Mouse (Mus musculus) A20 (cell line): ENCODE results near the gene Nrp1.

Source experiments
- DNase-seq: peaks from one replicate; pipeline ENCODE4 v3.0.0-alpha.2; 2011; ENCODE audit warnings: low read depth, low spot score

Gene Nrp1

GRCm38 (mm10) chr8:128358406-128358755 is at the start of gene Nrp1:
Gene Nrp1, plus strand, starts transcription at chr8:128358604.
- DNase-seq: no peak

DNA sequence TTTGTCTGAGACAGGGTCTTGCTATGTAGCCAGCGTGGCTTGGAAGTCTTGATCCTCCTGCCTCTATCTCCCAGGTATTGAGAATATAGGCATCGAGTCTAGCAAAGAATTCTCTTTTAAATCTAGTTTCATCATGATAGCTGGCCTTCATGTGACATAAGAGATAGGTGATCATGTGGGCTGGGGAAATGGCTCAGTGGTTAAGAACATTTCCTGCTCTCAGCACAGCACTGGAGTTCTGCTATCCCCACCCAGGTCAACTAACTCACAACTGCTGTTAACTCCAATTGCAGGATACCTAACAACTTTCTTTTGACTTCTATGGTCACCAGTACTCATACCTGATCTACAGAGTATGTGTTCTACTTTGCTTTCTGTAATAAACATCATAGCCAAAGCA is 37.6 kb upstream of the Nrp1 start:
- no peak for DNase-seq

- DNase-seq: no peak
Observed at GRCm38 (mm10) chr8:128327281-128327680, 31.1 kb upstream of the Nrp1 start.

- DNase-seq: no peak
Observed at GRCm38 (mm10) chr8:128327922-128328321, 30.5 kb upstream of the Nrp1 start.

- no peak for DNase-seq
Observed at GRCm38 (mm10) chr8:128329502-128329901, 28.9 kb upstream of the Nrp1 start.

DNA sequence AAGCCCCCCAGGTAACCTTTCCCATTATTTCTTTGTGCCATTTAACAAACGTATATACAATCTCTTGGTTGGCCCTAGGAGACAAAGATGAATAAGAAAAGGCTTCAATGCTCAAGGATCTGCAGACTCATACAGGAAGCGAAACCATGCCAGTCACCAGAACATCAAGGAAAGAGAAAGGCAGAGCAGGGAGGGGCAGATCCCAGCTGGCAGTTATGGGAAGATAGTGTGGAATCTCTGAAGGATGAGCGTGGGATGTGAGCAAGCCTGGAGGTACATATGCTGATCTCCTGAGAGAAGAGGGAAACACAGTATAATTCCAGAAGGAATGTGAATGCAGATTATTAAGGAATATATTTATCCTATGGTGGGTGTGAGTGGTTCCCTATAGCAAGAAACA is 22.4 kb upstream of the Nrp1 start:
- no peak for DNase-seq

DNA sequence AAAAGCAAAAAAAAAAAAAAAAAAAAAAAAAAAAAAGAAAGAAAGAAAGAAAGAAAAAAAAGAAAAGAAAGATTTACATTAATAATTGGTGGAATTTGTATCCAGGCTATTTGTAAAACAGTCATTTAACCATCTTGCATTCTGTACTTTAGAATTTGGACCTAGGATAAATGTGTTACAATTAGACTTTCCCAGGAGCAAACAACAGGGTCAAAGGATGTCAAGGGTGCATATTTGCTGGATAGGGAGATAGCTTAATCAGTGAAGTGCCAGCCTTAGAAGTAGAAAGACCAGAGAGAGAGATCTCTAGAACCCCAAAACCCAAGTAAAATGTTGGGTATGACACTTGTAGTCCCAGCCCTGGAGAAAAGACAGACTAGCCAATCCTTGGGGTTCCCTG is 19.5 kb upstream of the Nrp1 start:
- DNase-seq: no peak

DNA sequence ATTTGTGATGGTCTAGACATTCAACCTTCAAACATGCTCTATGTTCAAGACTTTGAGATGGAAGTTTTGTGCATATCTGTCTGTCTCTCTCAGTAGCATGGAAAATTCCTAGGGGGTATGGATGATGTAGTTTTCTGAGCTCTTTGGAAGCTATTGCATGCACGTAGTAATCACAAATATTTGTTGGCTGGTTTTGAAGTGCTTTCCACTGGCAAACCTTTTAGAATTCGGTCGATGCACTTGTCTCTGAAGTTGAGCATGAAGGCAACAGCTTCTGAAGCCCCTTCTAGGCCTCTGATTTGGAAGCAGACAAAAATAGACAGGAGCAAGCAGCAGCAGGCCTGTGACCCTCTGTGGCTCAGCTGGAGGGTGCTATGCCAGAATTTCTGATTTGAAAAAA is 18.9 kb upstream of the Nrp1 start:
- no peak for DNase-seq

- DNase-seq: no peak
Observed at GRCm38 (mm10) chr8:128350405-128350804, 8.0 kb upstream of the Nrp1 start.

DNA sequence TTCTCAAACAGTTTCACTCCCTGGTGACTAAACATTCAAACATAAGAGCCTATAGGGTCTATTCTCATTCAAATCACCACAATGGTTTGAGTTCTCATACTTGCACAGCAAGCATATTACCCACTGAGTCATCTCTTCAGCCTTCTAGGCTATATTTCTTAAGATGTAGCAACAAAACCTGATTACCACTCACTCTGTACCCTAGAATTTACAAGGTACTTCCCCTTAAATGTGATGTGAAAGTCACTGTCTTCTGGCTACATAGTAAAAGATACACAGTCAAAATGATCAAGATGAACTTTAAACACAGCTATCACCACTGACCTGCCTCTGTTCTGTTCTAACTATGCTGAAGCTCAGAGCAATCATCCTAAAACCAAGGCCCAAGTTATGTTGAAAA is 7.2 kb upstream of the Nrp1 start:
- DNase-seq: no peak

- DNase-seq: no peak
Observed at GRCm38 (mm10) chr8:128352821-128353220, 5.6 kb upstream of the Nrp1 start.

DNA sequence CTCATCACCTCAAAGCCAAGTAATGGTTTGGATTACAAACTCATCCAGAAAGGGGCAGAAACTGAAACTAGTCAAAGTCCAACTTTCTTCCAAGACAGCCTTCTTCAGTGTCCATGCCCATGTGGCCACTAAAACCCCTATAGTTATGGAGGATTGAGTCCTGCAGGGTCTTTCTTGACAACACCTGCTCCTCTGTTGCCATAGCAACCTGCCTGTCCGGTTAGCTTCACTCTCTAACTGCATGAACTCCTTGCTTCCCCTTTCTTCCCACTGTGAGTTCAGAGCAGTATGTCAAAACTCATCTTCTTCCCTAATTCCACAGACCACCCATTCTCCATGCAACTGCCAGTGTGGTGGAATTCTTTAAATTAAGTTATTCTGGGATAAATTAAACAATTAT is 4.4 kb upstream of the Nrp1 start:
- DNase-seq: no peak

DNA sequence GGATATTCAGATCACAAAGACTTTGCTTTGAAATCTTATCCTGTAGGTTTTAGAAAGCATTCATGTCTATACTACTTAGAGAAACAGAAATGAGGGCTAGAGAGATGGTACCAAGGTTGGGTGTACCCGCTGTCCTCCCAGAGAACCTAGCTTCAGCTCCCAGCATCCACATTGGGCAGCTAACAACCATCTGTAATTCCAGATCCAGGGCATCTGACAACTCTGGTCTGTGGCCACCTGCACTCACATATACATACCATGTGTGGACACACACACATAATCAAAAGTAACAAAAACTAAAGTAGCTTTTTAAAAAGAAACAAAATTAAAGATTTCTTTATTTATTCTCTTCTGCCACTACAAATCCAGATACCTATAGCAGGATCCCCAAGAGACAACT is 3.3 kb upstream of the Nrp1 start:
- no peak for DNase-seq

DNA sequence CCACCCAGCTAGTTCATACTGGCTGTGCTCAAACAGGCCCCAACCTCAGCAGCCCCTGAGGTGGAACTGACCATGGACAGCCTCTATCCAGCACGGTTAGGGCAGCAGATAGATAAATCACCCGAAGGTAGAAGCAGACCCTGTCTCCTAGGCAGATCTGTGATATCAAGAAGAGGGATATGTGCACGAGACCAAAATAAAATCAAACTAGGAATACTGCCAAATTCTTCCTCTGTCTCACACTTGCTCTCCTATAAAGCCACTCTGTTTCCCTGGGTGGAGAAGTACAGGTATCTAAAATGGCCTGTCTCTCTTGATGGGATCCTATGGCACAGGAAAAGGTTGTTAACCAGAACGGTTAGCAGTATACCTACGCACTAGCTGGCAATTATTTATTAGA is 2.2 kb upstream of the Nrp1 start:
- DNase-seq: no peak

DNA sequence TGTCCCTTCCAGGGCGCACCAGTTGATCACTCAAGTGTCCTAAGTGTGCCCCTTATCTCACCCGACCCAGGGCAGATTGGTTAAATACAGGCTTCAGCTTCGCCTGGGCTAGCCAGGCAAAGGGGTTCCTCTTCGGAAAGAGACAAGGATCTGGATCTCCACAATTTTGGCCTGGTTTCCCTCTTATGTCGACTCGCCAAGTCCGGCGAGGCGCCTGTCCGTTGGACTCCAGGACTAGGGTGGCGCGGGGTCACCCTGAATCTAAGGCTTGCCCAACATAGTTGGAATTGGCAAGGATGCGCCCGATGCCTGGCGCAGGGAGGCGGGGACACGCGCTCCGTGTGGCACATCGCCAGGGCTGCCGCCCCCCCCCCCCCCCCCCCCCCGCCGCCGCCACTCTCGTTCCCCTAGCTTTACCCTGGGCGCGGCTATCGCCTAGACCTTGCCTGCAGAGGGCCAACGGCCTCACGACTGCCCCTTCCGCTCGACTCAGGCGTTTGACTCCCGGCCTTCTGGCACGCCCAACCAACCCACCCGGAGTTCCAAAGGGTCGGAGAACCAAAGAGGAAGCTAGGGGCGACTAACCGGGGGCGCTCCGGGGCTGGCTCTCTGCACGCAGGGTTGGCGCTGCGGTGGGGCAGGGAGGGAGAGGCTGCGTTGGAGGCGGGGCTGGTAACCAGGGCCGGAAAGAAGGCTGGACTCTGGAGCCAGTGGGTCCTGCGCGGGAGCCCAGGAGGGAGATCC is 1.4 kb upstream of the Nrp1 start:
- no peak for DNase-seq

DNA sequence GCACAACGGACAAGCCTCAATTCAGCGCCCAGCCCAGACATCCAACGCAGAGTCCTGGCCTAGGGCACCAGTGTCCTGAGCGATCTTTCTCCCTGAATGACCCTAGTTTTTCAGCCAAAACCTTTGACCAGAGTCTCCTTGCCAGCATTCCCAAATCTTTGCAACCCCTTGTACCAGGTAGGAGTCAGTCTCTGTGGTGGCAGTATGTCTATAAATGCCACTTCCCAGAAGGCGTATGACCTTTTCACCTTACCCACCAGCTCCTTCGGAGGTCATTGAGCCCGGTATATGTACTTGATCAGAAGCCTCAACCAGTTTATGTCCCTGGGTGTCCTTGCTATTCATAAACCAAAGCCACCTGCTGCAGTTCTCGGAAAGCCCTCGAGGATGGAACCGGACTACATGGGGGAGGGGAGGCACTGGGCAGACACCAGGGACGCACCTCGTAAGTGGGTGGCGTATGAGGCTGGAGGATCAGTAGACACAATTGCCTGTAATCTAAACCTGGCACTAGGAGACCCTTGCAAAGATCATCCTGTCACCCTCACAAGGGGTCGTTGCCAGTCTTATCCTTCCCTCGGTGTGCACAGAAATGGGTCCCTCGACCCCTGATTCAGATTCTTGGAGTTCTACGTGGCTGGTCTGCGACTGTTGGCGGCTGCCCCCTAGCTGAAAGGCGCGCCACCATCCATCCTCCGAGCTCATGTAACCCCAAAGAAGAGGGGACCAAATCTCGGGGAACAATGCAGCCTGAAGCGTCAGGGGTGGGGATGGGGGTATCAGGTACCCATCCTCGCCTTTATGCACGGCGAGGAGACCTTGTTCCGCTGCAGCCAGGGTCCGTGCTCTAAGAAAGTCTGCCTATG is 631 bp upstream of the Nrp1 start:
- DNase-seq: no peak

DNA sequence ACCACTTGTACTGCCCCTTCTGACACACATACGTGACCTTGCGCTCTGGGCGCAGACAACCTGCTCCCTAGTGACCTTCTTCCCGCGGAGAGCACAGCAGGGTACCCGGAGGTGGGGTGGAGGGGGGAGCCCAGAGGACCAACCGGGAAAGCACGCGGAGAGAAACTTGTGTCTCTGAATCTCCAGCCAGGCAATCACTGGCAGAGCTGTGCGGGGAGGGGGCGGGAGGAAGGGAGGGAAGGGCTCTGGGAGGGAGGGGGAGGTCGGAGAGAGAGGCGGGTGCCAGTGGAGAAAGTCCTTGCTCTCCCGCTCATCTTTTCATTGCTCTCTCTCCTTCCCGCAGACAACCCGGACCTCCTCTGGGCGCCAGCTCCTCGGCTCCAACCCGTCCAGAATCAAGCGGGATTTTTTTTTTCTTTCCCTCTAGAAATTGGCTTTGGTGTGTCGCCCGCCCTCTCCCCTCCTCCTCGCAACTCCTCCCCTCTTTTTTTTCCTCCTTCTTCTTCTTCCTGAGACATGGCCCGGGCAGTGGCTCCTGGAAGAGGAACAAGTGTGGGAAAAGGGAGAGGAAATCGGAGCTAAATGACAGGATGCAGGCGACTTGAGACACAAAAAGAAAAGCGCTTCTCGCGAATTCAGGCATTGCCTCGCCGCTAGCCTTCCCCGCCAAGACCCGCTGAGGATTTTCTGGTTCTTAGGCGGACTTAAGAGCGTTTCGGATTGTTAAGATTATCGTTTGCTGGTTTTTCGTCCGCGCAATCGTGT is 534 bp downstream of the Nrp1 start:
- no peak for DNase-seq

GRCm38 (mm10) chr8:128359521-128360318 is 1.3 kb downstream of the Nrp1 start:
- DNase-seq: no peak

DNA sequence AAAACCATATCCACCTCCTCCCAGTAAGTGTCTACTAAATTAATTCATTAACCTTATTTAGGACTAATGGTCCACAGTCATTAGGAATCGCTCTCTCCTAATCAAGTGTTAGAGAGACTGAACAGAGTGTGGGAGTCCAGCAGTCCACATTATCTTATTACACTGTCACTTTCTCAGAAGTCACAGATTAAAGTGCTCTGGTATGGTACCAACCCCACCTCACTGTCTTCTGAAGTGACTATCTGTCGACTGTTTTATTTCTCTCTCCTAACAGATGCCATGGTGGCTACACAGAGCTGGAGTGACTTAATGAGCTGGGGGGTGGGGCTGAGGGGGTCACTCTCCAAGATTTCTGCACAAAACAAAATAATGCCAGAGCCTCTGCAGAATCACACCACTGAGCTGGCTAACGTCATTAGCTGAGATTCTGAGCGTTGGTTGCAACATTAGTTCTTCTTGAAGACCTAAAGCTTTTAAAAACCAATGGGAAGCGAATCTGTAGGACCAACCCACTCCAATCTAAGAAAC is 3.0 kb downstream of the Nrp1 start:
- no peak for DNase-seq

DNA sequence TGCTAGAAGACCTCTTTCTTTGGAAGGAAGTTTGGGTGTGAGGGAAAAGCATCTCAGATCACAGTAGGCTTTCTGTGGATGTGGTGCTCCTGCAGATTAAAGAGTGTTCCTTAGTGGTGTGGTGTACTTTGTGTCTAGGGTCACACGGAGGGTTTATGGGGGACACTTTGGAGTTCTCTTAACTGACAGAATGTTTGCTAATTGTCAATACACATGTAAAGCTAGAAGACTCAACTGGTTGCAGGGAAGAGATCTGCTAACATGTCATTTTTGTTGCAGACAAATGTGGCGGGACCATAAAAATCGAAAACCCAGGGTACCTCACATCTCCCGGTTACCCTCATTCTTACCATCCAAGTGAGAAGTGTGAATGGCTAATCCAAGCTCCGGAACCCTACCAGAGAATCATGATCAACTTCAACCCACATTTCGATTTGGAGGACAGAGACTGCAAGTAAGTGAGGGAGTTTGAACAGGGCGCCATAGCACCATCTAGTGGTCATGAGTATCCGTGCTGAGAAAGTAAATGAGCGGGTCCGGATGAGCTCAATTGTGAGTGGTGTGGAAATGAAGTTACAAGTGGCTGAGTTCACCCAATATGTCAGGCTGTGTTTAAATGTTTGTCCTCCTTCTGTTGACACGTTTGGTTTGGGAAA is 4.7 kb downstream of the Nrp1 start:
- peak; percentile 57 for DNase-seq

DNA sequence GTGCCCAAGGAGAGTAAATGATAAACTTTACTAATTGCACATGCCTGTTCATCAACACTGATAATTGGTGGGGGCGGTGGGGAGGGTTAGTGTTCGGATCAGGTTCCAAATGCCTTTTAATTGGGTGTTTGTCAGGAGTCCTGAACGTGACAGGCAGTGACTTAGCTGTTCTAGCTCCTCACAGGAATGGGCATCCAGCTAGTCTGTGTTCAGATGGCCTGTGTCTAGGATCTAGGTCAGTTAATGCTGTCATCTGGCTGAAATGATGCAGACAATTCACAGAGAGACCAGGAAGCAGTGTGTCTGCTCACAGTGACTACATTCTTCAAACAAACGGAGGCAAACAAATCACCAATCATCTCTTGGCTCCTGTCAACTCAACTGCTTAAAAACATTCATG is 12.1 kb downstream of the Nrp1 start:
- DNase-seq: no peak
